Comparison of ENCODE assay signal across 9 mouse cellular contexts in genomic region chr9:44565367-44565766, GRCm38 (mm10). TPM values are rescaled to one million over a fixed set of nuclear protein-coding genes. Genes with fewer than 3 reads are reported as not detected.
DNase-seq lines count a peak whose midpoint lies in the region; ATAC-seq and TF ChIP-seq lines count a peak whose summit lies in the region.
"Had no signal": no experiment of that assay in that cellular context is flagged by ENCODE, and none has a peak within 500 bp of the region (broad histone marks: within the 10 kb centered on the region; RNA-seq: fewer than 3 reads in every experiment).

No protein-coding gene starts in this region.

- WGBS in heart, embryonic 11.5 days (ENCODE audit: insufficient replicate concordance) = 47% methylated on average over 6 of the region's 6 CpGs
- 41% methylated on average over 6 of the region's 6 CpGs for WGBS in liver, embryonic 11.5 days
- 84% methylated on average over 6 of the region's 6 CpGs for whole genome bisulfite sequencing in intestine, postnatal 0 days

- H3K27ac ChIP-seq in heart, embryonic 11.5 days (ENCODE audit: low read depth, low read length) = no peak overlapping the region
- peak overlapping the region; percentile 72 for H3K27ac ChIP-seq in liver, embryonic 11.5 days (ENCODE audit: low read depth, low read length)
- H3K27ac ChIP-seq in intestine, postnatal 0 days (ENCODE audit: low read depth, low read length) = no peak overlapping the region

- no peaks in the 10 kb centered on the region for H3K4me1 ChIP-seq in heart, embryonic 11.5 days (ENCODE audit: control insufficient read depth, insufficient read depth, low read length)
- peaks cover 22% of the 10 kb centered on the region for H3K4me1 ChIP-seq in liver, embryonic 11.5 days (replicated peaks; ENCODE audit: control insufficient read depth, insufficient read depth, low read length)
- no peaks in the 10 kb centered on the region for H3K4me1 ChIP-seq in intestine, postnatal 0 days (replicated peaks; ENCODE audit: control insufficient read depth, insufficient read depth, low read length)

- H3K9me3 ChIP-seq in heart, embryonic 11.5 days (replicated peaks; ENCODE audit: control insufficient read depth, low read length) = no peaks in the 10 kb centered on the region
- H3K9me3 ChIP-seq in liver, embryonic 11.5 days (ENCODE audit: control insufficient read depth, low read length) = no peaks in the 10 kb centered on the region
- no peaks in the 10 kb centered on the region for H3K9me3 ChIP-seq in intestine, postnatal 0 days (ENCODE audit: control insufficient read depth)

- no peak for DNase-seq in heart, postnatal 25 days (ENCODE audit: low spot score)
- peak; percentile 25 for DNase-seq in 3T3-L1 (ENCODE audit: low read depth, low spot score)
- DNase-seq in Muller cell, postnatal 12 days (ENCODE audit: inconsistent ontology term) = peak; percentile 81
- DNase-seq in liver, embryonic 11.5 days (ENCODE audit: low spot score) = no peak
- DNase-seq in layer of hippocampus, adult 9-11 months = no peak
- no peak for DNase-seq in T-cell, adult 2 months (ENCODE audit: low spot score)
- DNase-seq: cerebellum, postnatal 25 days had no signal

- no peaks in the 10 kb centered on the region for H3K36me3 ChIP-seq in heart, embryonic 11.5 days (ENCODE audit: control insufficient read depth, insufficient read depth, low read length)
- no peaks in the 10 kb centered on the region for H3K36me3 ChIP-seq in liver, embryonic 11.5 days (ENCODE audit: control insufficient read depth, insufficient read depth, low read length)
- no peaks in the 10 kb centered on the region for H3K36me3 ChIP-seq in intestine, postnatal 0 days (ENCODE audit: control insufficient read depth, insufficient read depth)

- no peak overlapping the region for H3K4me3 ChIP-seq in heart, embryonic 11.5 days (ENCODE audit: low read depth, low read length)
- H3K4me3 ChIP-seq in liver, embryonic 11.5 days (ENCODE audit: low read depth, low read length) = no peak overlapping the region
- H3K4me3 ChIP-seq in intestine, postnatal 0 days (ENCODE audit: low read depth, low read length) = no peak overlapping the region

- no peak for ATAC-seq in heart, embryonic 11.5 days (replicated peaks; ENCODE audit: insufficient number of reproducible peaks, low FRiP score, low TSS enrichment)
- peak; percentile 94 for ATAC-seq in liver, embryonic 11.5 days (replicated peaks; ENCODE audit: low FRiP score)
- no peak for ATAC-seq in intestine, postnatal 0 days

- no peak overlapping the region for H3K9ac ChIP-seq in heart, embryonic 11.5 days (ENCODE audit: low read depth, low read length)
- peak overlapping the region; percentile 7; the same call in 1 of the 2 replicates for H3K9ac ChIP-seq in liver, embryonic 11.5 days (ENCODE audit: low read depth, low read length)
- H3K9ac ChIP-seq in intestine, postnatal 0 days (ENCODE audit: low read depth, low read length) = no peak overlapping the region

- H3K4me2 ChIP-seq in heart, embryonic 11.5 days = 0 out of 2 replicates have a peak overlapping the region, but pooled peaks have one; percentile 2
- H3K4me2 ChIP-seq in liver, embryonic 11.5 days = peak overlapping the region; percentile 53
- H3K4me2 ChIP-seq in intestine, postnatal 0 days (replicated peaks; ENCODE audit: low read depth) = no peak overlapping the region

- intact Hi-C loops in heart, postnatal 25 days (cut with DNase I) = no loop called here

- H3K27me3 ChIP-seq in heart, embryonic 11.5 days (ENCODE audit: control insufficient read depth, insufficient read depth, low read length) = no peaks in the 10 kb centered on the region
- no peaks in the 10 kb centered on the region for H3K27me3 ChIP-seq in liver, embryonic 11.5 days (replicated peaks; ENCODE audit: control insufficient read depth, insufficient read depth, low read length)
- H3K27me3 ChIP-seq in intestine, postnatal 0 days (replicated peaks; ENCODE audit: control insufficient read depth, insufficient read depth, low read length) = no peaks in the 10 kb centered on the region

- TF ChIP-seq CTCF in intestine, postnatal 0 days (IDR thresholded peaks at IDR 0.05; ENCODE audit: low read depth) = no peak

RNA-seq across cellular contexts. Expression of gene Cxcr5, which starts 3.7 kb away (rescaled TPM):
- polyA plus RNA-seq in heart, embryonic 11.5 days (2014; fragmentation: Nextera tagmentation; extraction: Ambion mirVana) = 0.06 TPM in 1 of 2 replicates, not detected in the other
- under 1 TPM; 0.10 to 0.31 TPM for total RNA-seq in heart, postnatal 25 days (2021)
- polyA plus RNA-seq in liver, embryonic 11.5 days (2014; fragmentation: Nextera tagmentation; extraction: Ambion mirVana) = 0.47 TPM in 1 of 2 replicates, not detected in the other
- 0.21 and 0.25 TPM in 2 replicates for polyA plus RNA-seq in intestine, postnatal 0 days (2015; fragmentation: Nextera tagmentation; extraction: Ambion mirVana)

RNA-seq across cellular contexts. Expression of gene Ddx6, which starts 39.3 kb away (rescaled TPM):
- polyA plus RNA-seq in heart, embryonic 11.5 days (2014; fragmentation: Nextera tagmentation; extraction: Ambion mirVana) = 7.7 and 15.0 TPM in 2 replicates
- 10 to 100 TPM; 72.5 to 87.3 TPM for total RNA-seq in heart, postnatal 25 days (2021)
- polyA plus RNA-seq in liver, embryonic 11.5 days (2014; fragmentation: Nextera tagmentation; extraction: Ambion mirVana) = 8.4 and 10.2 TPM in 2 replicates
- polyA plus RNA-seq in intestine, postnatal 0 days (2015; fragmentation: Nextera tagmentation; extraction: Ambion mirVana) = 7.3 and 9.5 TPM in 2 replicates

Comparison
In these comparisons a context has a peak if more than half of its experiments do, and no peak if none do; other contexts are left out.
1. DNase-seq: peak in 3T3-L1 (single experiment) and Muller cell, postnatal 12 days (single experiment); none in heart, postnatal 25 days (single experiment), liver, embryonic 11.5 days (single experiment), layer of hippocampus, adult 9-11 months (single experiment) and T-cell, adult 2 months (single experiment).